Mouse (Mus musculus): ENCODE results near the gene Ubr1. TPM values are rescaled to one million over a fixed set of nuclear protein-coding genes. Genes with fewer than 3 reads are reported as not detected.

The Ubr1 gene
- polyA plus RNA-seq, 1 experiment: 3.7 TPM

- Histone ChIP-seq H3K27me3 (replicated peaks) (no peaks in the 10 kb centered on the region), H3K9me3 (no peaks in the 10 kb centered on the region), H3K4me1 (peaks cover 10% of the 10 kb centered on the region; the same call in 1 of the 2 replicates), H3K36me3 (replicated peaks; ENCODE audit: low read length) (peaks cover 30% of the 10 kb centered on the region), H3K4me3 (replicated peaks) (no peak overlapping the region)
- TF ChIP-seq GATA1 (IDR thresholded peaks at IDR 0.05; ENCODE audit: borderline replicate concordance, low read length) (no peak), FLI1 (IDR thresholded peaks at IDR 0.05; ENCODE audit: low read length) (no peak)
Observed at GRCm38 (mm10) chr2:120959827-120960226, 10.7 kb downstream of the Ubr1 start.

DNA sequence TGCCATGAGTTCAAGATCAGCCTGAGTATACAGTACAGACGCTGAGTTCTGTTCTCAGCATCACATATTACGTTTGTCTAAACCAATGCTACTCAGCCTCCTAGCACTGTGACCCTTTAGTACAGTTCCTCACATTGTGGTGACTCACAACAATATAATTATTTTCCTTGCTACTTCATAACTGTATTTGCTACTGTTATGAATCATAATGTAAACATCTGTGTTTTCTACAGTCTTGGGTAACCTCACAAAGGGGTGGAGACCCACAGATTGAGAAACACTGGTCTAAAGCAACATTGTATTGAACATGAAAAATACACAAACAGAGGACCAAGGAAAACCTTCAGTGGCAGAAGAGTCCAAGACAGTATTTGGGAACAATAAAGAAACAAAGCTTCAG, 11.2 kb downstream of the Ubr1 start:
- H3K27me3 ChIP-seq (replicated peaks): no peaks in the 10 kb centered on the region
- H3K36me3 ChIP-seq (replicated peaks; ENCODE audit: low read length): peaks cover 35% of the 10 kb centered on the region
- TF ChIP-seq GATA1 (IDR thresholded peaks at IDR 0.05; ENCODE audit: borderline replicate concordance, low read length) (no peak), FLI1 (IDR thresholded peaks at IDR 0.05; ENCODE audit: low read length) (no peak)
- H3K4me1 ChIP-seq: peaks cover 8% of the 10 kb centered on the region; the same call in 1 of the 2 replicates
- H3K9me3 ChIP-seq: no peaks in the 10 kb centered on the region
- H3K4me3 ChIP-seq (replicated peaks): no peak overlapping the region

DNA sequence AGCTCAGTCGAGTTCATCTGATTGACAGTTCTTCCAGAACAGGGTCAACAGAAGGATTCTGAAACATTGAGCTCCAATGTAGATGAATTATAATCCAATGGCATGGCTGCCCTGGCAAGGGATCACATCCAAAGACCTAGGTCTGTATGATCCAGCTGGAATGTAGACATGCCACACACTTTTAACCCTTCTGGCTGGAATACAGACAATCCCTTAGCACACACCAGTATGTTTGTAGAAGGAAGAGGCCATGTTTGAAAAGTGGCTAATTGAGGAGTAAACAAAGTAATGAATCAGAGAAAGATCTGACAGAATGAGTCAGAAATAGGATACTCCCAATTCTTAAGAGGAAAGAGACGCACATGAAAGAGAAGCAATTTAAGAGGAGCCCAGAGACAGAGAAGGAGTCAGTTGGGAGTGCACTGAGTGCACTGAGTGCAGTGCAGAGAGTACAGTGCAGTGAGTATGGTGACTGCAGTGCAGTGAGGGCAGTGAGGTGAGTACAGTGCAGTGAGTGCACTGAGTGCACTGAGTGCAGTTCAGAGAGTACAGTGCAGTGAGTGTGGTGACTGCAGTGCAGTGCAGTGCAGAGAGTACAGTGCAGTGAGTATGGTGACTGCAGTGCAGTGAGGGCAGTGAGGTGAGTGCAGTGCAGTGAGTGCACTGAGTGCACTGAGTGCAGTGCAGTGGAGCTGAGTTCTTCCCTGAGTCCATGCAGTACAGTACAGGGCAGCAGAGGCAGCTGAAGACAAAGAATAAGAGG, 18.2 kb downstream of the Ubr1 start:
- H3K4me3 ChIP-seq (replicated peaks): no peak overlapping the region
- H3K36me3 ChIP-seq (replicated peaks; ENCODE audit: low read length): peaks cover 53% of the 10 kb centered on the region
- TF ChIP-seq GATA1 (IDR thresholded peaks at IDR 0.05; ENCODE audit: borderline replicate concordance, low read length) (no peak), FLI1 (IDR thresholded peaks at IDR 0.05; ENCODE audit: low read length) (no peak)
- peaks cover 7% of the 10 kb centered on the region; the same call in 1 of the 2 replicates for H3K4me1 ChIP-seq
- H3K9me3 ChIP-seq: no peaks in the 10 kb centered on the region
- no peaks in the 10 kb centered on the region for H3K27me3 ChIP-seq (replicated peaks)

GRCm38 (mm10) chr2:120951208-120951607, 19.3 kb downstream of the Ubr1 start:
- Histone ChIP-seq H3K4me3 (replicated peaks) (no peak overlapping the region), H3K36me3 (replicated peaks; ENCODE audit: low read length) (peaks cover 64% of the 10 kb centered on the region), H3K9me3 (no peaks in the 10 kb centered on the region), H3K4me1 (peaks cover 7% of the 10 kb centered on the region; the same call in 1 of the 2 replicates), H3K27me3 (replicated peaks) (no peaks in the 10 kb centered on the region)
- TF ChIP-seq FLI1 (IDR thresholded peaks at IDR 0.05; ENCODE audit: low read length) (no peak), GATA1 (IDR thresholded peaks at IDR 0.05; ENCODE audit: borderline replicate concordance, low read length) (no peak)

DNA sequence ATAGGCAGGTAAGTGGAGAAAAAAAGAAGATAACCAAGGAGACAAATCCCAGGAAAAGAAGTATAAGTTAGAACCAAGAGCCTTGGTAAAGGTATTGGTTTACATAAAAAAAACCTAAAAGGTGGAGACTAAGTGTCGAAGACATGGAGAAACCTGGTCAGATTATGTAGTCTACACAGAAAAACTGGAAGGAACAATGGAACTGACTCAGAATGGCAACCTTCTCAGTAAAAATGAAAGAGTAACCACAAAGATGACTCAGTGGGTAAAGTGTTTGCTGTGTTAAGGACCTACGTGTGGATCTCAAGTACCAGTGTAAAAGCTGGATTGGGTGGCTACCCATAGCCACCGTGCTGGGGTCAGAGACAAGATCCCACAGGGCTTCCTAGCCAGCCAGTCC, 37.5 kb downstream of the Ubr1 start:
- Histone ChIP-seq H3K27me3 (replicated peaks) (no peaks in the 10 kb centered on the region), H3K4me3 (replicated peaks) (no peak overlapping the region), H3K4me1 (no peaks in the 10 kb centered on the region; the same call in 1 of the 2 replicates), H3K9me3 (no peaks in the 10 kb centered on the region), H3K36me3 (replicated peaks; ENCODE audit: low read length) (peaks cover 84% of the 10 kb centered on the region)
- TF ChIP-seq GATA1 (IDR thresholded peaks at IDR 0.05; ENCODE audit: borderline replicate concordance, low read length): no peak
- no peak for TF ChIP-seq FLI1 (IDR thresholded peaks at IDR 0.05; ENCODE audit: low read length)

DNA sequence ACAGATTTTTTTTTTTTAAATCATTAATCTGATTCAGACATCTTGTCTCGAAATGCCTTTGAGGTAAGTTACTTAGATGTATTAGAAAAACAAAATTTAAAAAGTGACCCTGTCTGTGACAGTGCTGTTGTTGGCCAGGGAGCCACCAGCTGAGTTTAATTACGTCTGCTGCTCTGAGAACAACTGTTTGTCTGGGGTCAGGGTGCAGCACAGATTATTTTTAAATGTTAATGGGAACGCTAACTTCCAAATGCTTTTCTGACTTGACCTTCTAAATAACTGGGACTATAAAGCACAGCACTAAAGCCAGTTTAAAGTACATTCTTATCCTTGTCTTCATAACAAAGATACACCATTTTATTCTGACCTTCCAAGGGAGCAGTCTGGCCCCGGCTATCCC, 61.0 kb downstream of the Ubr1 start:
- peaks cover 12% of the 10 kb centered on the region for H3K4me1 ChIP-seq
- H3K9me3 ChIP-seq: no peaks in the 10 kb centered on the region
- H3K27me3 ChIP-seq (replicated peaks): no peaks in the 10 kb centered on the region
- peaks cover 71% of the 10 kb centered on the region for H3K36me3 ChIP-seq (replicated peaks; ENCODE audit: low read length)
- TF ChIP-seq GATA1 (IDR thresholded peaks at IDR 0.05; ENCODE audit: borderline replicate concordance, low read length) (no peak), FLI1 (IDR thresholded peaks at IDR 0.05; ENCODE audit: low read length) (no peak)
- no peak overlapping the region for H3K4me3 ChIP-seq (replicated peaks)

DNA sequence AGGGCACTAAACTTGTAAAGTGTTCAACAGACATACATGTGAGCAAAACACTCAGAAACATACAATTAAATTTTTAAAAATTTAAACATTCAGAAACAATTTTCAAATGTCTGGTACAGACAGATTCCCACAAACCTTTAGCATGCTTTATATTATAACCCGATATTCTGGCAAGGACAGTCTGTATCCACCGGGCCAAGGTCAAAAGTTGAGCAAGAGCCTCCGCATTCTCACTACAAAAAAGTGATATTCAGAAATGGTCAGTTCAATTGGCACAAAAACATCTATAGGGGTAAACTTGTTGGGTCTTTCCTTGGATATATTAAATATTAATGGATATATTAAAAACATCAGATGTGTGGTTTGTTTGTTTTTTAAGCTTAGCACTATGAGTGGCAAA, 74.2 kb downstream of the Ubr1 start:
- Histone ChIP-seq H3K9me3 (no peaks in the 10 kb centered on the region), H3K4me3 (replicated peaks) (no peak overlapping the region), H3K4me1 (no peaks in the 10 kb centered on the region), H3K36me3 (replicated peaks; ENCODE audit: low read length) (peaks cover 87% of the 10 kb centered on the region), H3K27me3 (replicated peaks) (no peaks in the 10 kb centered on the region)
- TF ChIP-seq FLI1 (IDR thresholded peaks at IDR 0.05; ENCODE audit: low read length) (no peak), GATA1 (IDR thresholded peaks at IDR 0.05; ENCODE audit: borderline replicate concordance, low read length) (no peak)

GRCm38 (mm10) chr2:120887601-120888000, 82.9 kb downstream of the Ubr1 start:
- TF ChIP-seq GATA1 (IDR thresholded peaks at IDR 0.05; ENCODE audit: borderline replicate concordance, low read length) (no peak), FLI1 (IDR thresholded peaks at IDR 0.05; ENCODE audit: low read length) (no peak)
- Histone ChIP-seq H3K36me3 (replicated peaks; ENCODE audit: low read length) (peaks cover 58% of the 10 kb centered on the region), H3K9me3 (peaks cover 6% of the 10 kb centered on the region), H3K4me3 (replicated peaks) (no peak overlapping the region), H3K4me1 (peaks cover 9% of the 10 kb centered on the region), H3K27me3 (replicated peaks) (no peaks in the 10 kb centered on the region)

GRCm38 (mm10) chr2:120873192-120873591, 97.3 kb downstream of the Ubr1 start:
- Histone ChIP-seq H3K36me3 (replicated peaks; ENCODE audit: low read length) (peaks cover 81% of the 10 kb centered on the region), H3K27me3 (replicated peaks) (no peaks in the 10 kb centered on the region), H3K4me3 (replicated peaks) (no peak overlapping the region), H3K4me1 (peaks cover 20% of the 10 kb centered on the region), H3K9me3 (no peaks in the 10 kb centered on the region)
- no peak for TF ChIP-seq GATA1 (IDR thresholded peaks at IDR 0.05; ENCODE audit: borderline replicate concordance, low read length)

DNA sequence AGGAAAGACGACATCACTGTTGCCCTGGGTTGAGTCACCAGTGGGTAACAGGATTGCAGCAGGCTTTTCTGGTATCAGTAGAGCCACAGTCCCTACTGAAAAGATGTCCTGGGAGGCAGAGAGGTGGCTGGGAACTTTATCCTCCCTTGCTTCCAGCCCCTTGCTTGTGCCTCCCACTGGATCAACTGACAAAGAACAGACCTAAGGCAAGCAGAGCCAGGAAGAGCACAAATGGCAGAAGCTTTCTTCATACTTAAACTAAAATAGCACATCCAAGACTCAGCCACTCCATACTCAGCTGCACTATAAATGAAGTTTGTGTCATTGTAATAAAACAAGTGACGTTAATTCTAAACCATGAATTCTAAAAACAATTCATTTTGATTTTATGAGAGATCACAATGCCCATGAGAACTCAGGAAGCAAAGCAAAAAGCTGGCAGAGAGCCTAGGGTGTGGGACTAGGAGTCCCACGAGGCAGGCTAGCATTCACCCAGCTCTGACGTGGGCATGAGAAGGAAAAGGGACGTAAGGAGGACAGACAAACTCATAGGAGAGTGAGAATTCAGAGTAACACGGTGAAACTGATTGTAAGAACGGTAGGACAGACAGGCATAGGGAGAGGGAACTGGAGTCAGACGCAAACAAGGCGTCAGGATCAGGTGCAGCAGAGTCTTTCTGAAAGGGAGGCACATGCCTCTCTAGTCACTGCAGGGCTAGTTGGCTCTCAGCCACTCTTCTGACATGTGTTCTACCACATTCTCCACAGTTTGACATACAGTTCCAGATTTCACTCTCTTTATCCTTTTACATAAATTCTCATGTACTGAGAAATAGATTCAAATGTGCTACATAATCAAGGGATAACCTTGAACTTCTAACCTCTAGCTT, 98.8 kb downstream of the Ubr1 start:
- H3K36me3 ChIP-seq (replicated peaks; ENCODE audit: low read length): peaks cover 82% of the 10 kb centered on the region
- no peak for TF ChIP-seq GATA1 (IDR thresholded peaks at IDR 0.05; ENCODE audit: borderline replicate concordance, low read length)
- no peak for TF ChIP-seq FLI1 (IDR thresholded peaks at IDR 0.05; ENCODE audit: low read length)

More for the DNA sequence above, 98.8 kb downstream of the Ubr1 start:
- Histone ChIP-seq H3K4me1 (peaks cover 20% of the 10 kb centered on the region), H3K27me3 (replicated peaks) (no peaks in the 10 kb centered on the region), H3K4me3 (replicated peaks) (no peak overlapping the region), H3K9me3 (no peaks in the 10 kb centered on the region)
